Mouse (Mus musculus): ENCODE results near the gene Ctnna3. TPM values are rescaled to one million over a fixed set of nuclear protein-coding genes. Genes with fewer than 3 reads are reported as not detected.

Ctnna3 gene
- polyA plus RNA-seq, 1 experiment from 2014 or later = 0.55 TPM

DNA sequence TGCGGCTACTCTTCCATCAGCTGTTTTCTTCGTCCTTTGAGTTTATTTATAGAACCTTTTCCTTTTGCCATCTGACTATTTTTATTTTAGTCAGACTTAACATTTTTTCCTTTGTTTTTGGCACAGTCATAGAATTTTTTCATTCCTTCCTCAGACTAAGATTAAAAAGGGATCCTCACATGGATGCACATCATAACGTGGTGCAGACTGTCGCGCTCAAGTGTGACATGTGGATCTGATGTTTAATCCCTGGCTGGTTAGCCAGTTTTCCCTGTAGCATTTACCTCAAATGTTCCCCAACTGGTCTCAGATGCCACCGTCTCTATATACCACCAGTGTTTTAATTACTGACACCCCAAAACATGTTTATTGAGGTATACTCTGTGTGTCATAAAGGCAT, 246.4 kb downstream of the Ctnna3 start:
- Histone ChIP-seq H3K4me2 (replicated peaks; ENCODE audit: low read depth, low read length) (no peak overlapping the region), H3K9ac (ENCODE audit: low read depth, low read length) (no peak overlapping the region), H3K4me3 (ENCODE audit: low read length) (no peak overlapping the region), H3K27me3 (ENCODE audit: control insufficient read depth, insufficient read depth, low read length) (no peaks in the 10 kb centered on the region), H3K9me3 (ENCODE audit: control insufficient read depth, low read length) (no peaks in the 10 kb centered on the region), H3K36me3 (ENCODE audit: control insufficient read depth, insufficient read depth, low read length) (no peaks in the 10 kb centered on the region), H3K4me1 (ENCODE audit: control insufficient read depth, insufficient read depth, low read length) (no peaks in the 10 kb centered on the region), H3K27ac (ENCODE audit: low read depth, low read length) (no peak overlapping the region)
- WGBS = 94% methylated on average over 6 of the region's 6 CpGs
- ATAC-seq (ENCODE audit: low FRiP score, low TSS enrichment) = no peak

DNA sequence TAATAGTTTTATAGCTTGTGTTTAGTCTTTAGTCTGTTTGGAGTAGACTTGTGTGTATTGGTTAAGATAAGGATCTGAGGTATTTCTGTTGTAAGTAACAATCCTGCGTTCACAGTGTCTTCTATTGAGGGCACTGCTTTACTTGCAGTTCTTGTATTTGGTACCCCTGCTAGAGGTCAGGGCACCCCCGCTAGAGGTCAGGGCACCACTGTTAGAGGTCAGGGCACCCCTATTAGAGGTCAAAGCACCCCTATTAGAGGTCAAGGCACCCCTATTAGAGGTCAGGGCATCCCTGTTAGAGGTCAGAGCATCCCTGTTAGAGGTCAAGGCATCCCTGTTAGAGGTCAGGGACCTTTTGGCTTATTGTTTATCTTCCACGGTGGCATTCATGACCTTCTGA, 259.3 kb downstream of the Ctnna3 start:
- Histone ChIP-seq H3K27me3 (ENCODE audit: control insufficient read depth, insufficient read depth, low read length) (no peaks in the 10 kb centered on the region), H3K36me3 (ENCODE audit: control insufficient read depth, insufficient read depth, low read length) (no peaks in the 10 kb centered on the region), H3K27ac (ENCODE audit: low read depth, low read length) (no peak overlapping the region), H3K4me2 (replicated peaks; ENCODE audit: low read depth, low read length) (no peak overlapping the region), H3K4me1 (ENCODE audit: control insufficient read depth, insufficient read depth, low read length) (no peaks in the 10 kb centered on the region), H3K9me3 (ENCODE audit: control insufficient read depth, low read length) (no peaks in the 10 kb centered on the region), H3K9ac (ENCODE audit: low read depth, low read length) (no peak overlapping the region), H3K4me3 (ENCODE audit: low read length) (no peak overlapping the region)
- 15% methylated on average over 3 of the region's 3 CpGs for WGBS
- no peak for ATAC-seq (ENCODE audit: low FRiP score, low TSS enrichment)

DNA sequence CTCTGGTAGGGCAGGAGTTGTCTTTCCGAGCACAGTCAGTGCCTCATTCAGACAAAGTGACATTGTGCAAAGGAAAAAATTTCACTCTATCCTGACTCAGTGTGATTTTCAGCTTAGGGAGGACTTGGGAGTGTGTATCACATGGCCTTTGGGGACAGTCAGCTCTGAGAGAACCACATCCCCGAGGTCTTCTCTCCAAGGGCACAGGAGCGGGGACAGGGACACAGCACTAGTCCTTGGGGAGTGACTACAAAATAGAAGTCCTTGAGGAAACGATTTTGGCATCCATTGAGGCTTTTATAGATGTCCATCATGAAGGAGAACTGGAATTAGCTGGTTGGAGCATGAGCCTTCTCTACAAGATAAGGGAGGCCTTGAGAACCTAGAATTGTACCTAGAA, 259.8 kb downstream of the Ctnna3 start:
- Histone ChIP-seq H3K9me3 (ENCODE audit: control insufficient read depth, low read length) (no peaks in the 10 kb centered on the region), H3K27ac (ENCODE audit: low read depth, low read length) (no peak overlapping the region), H3K4me1 (ENCODE audit: control insufficient read depth, insufficient read depth, low read length) (no peaks in the 10 kb centered on the region), H3K9ac (ENCODE audit: low read depth, low read length) (no peak overlapping the region), H3K27me3 (ENCODE audit: control insufficient read depth, insufficient read depth, low read length) (no peaks in the 10 kb centered on the region), H3K4me3 (ENCODE audit: low read length) (no peak overlapping the region), H3K36me3 (ENCODE audit: control insufficient read depth, insufficient read depth, low read length) (no peaks in the 10 kb centered on the region), H3K4me2 (replicated peaks; ENCODE audit: low read depth, low read length) (no peak overlapping the region)
- WGBS = 39% methylated on average over 4 of the region's 4 CpGs
- no peak for ATAC-seq (ENCODE audit: low FRiP score, low TSS enrichment)

DNA sequence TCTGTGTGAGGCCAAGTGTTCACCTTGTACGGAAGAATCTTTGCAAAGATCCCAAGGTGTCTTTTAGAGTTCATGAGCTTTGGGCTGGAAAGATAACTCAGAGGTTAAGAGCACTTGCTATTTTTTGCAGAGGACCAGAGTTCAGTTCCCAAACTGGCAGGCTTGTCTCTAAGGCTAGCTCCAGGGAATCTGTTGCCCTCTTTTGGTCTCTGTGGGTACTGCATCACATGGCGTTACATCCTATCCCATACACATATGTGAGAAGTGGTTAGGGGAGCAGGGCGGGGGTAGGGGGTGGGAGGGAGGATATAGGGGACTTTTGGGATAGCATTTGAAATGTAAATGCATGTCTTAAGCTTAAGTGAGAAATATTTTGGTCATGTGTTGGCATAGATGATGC, 262.1 kb downstream of the Ctnna3 start:
- 0 out of 2 replicates have a peak, but pooled peaks have one; percentile 60 for ATAC-seq (ENCODE audit: low FRiP score, low TSS enrichment)
- Histone ChIP-seq H3K4me2 (replicated peaks; ENCODE audit: low read depth, low read length) (no peak overlapping the region), H3K27me3 (ENCODE audit: control insufficient read depth, insufficient read depth, low read length) (no peaks in the 10 kb centered on the region)

DNA sequence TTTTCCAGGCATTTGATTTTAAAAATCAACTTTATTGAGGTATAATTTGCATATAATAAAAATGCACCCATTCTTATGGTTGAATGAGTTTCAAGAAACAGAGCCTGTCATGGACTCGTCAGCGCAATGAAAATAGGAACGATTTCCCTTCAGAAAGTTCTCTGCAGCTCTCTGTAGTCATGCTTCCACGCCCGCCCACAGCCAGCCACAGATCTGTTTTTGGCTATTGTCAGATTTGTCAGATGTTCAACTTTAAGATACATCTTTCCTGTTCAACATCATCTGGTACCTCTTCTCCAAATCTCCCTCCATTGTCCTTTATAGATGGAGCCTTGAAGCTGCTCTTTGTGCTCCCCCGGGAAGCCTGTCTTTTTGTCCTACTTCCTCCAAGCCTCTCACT, 280.3 kb downstream of the Ctnna3 start:
- Histone ChIP-seq H3K36me3 (ENCODE audit: control insufficient read depth, insufficient read depth, low read length) (no peaks in the 10 kb centered on the region), H3K9me3 (ENCODE audit: control insufficient read depth, low read length) (no peaks in the 10 kb centered on the region), H3K27me3 (ENCODE audit: control insufficient read depth, insufficient read depth, low read length) (no peaks in the 10 kb centered on the region), H3K4me2 (replicated peaks; ENCODE audit: low read depth, low read length) (no peak overlapping the region), H3K4me3 (ENCODE audit: low read length) (no peak overlapping the region), H3K27ac (ENCODE audit: low read depth, low read length) (no peak overlapping the region), H3K4me1 (ENCODE audit: control insufficient read depth, insufficient read depth, low read length) (no peaks in the 10 kb centered on the region), H3K9ac (ENCODE audit: low read depth, low read length) (no peak overlapping the region)
- no peak for ATAC-seq (ENCODE audit: low FRiP score, low TSS enrichment)
- 91% methylated on average over 6 of the region's 6 CpGs for WGBS

More for the DNA sequence above, 262.1 kb downstream of the Ctnna3 start:
- Histone ChIP-seq H3K4me1 (ENCODE audit: control insufficient read depth, insufficient read depth, low read length) (no peaks in the 10 kb centered on the region), H3K9ac (ENCODE audit: low read depth, low read length) (no peak overlapping the region), H3K36me3 (ENCODE audit: control insufficient read depth, insufficient read depth, low read length) (no peaks in the 10 kb centered on the region), H3K27ac (ENCODE audit: low read depth, low read length) (no peak overlapping the region), H3K4me3 (ENCODE audit: low read length) (no peak overlapping the region), H3K9me3 (ENCODE audit: control insufficient read depth, low read length) (no peaks in the 10 kb centered on the region)
- WGBS = 53% methylated on average over 3 of the region's 3 CpGs

DNA sequence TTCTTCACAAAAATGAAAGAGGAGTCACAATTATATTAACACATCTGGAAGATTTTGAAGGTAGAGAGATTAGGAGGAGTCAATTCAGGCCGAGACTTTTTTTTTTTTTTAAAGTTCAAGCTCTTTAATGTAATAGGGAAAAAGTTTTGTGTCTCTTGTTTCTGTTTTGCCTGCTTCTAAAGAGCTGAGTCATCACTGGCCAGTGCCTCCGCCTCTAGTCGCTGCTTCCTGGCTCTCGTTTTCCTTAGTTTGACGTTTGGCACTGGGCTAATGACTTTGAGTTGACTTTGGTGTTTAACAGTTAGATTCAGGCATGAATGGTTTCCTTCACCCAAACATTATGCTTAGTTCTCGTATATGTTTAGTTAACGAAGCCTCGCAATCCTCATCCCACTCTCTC, 282.6 kb downstream of the Ctnna3 start:
- WGBS = 38% methylated on average over 8 of the region's 8 CpGs
- H3K9ac ChIP-seq (ENCODE audit: low read depth, low read length) = no peak overlapping the region

DNA sequence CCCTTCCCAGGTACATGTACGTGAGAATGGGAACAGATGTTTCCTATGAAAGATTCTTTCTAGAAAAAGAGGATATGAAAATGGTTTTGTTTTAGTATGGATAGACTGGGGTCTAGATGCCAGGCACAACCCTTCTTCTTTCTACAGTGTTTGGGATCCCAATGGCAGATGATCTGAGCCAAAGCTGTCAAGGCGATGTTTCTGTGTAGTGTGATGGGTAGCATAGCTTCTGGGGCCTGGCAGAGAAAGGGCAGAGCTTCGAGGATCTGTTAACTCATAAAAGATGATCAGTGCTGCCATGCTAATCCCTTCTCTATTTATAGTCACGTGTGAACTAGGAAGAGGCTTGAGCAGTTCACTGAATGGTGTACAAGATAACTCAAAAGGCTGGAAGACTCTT, 284.3 kb downstream of the Ctnna3 start:
- Histone ChIP-seq H3K36me3 (ENCODE audit: control insufficient read depth, insufficient read depth, low read length) (no peaks in the 10 kb centered on the region), H3K9me3 (ENCODE audit: control insufficient read depth, low read length) (no peaks in the 10 kb centered on the region), H3K27me3 (ENCODE audit: control insufficient read depth, insufficient read depth, low read length) (no peaks in the 10 kb centered on the region), H3K4me2 (replicated peaks; ENCODE audit: low read depth, low read length) (no peak overlapping the region), H3K27ac (ENCODE audit: low read depth, low read length) (no peak overlapping the region), H3K4me1 (ENCODE audit: control insufficient read depth, insufficient read depth, low read length) (no peaks in the 10 kb centered on the region), H3K4me3 (ENCODE audit: low read length) (no peak overlapping the region), H3K9ac (ENCODE audit: low read depth, low read length) (no peak overlapping the region)
- WGBS = 70% methylated on average over 4 of the region's 4 CpGs
- no peak for ATAC-seq (ENCODE audit: low FRiP score, low TSS enrichment)

More for the DNA sequence above, 282.6 kb downstream of the Ctnna3 start:
- no peaks in the 10 kb centered on the region for H3K27me3 ChIP-seq (ENCODE audit: control insufficient read depth, insufficient read depth, low read length)
- ATAC-seq (ENCODE audit: low FRiP score, low TSS enrichment) = no peak
- no peaks in the 10 kb centered on the region for H3K9me3 ChIP-seq (ENCODE audit: control insufficient read depth, low read length)
- H3K27ac ChIP-seq (ENCODE audit: low read depth, low read length) = no peak overlapping the region
- H3K4me2 ChIP-seq (replicated peaks; ENCODE audit: low read depth, low read length) = no peak overlapping the region
- H3K36me3 ChIP-seq (ENCODE audit: control insufficient read depth, insufficient read depth, low read length) = no peaks in the 10 kb centered on the region
- no peaks in the 10 kb centered on the region for H3K4me1 ChIP-seq (ENCODE audit: control insufficient read depth, insufficient read depth, low read length)
- H3K4me3 ChIP-seq (ENCODE audit: low read length) = no peak overlapping the region

DNA sequence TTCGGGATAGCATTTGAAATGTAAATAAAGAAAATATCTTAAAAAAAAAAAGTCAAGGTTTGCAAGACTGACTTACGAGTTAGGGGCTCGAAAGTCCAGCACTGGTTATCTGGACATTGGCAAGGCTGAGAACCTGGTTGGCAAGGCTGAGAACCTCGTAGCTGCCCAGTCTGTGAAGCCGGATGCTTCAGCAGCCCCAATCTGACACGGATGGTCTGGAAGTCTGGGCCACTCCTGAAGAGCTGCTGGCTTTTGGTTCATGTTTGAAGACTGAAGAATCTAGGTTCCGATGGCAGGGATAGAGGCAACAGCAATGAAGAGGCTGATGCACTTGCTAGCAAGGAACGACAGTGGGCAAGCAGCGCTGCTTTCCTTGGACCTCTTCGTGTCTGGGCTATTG, 339.0 kb downstream of the Ctnna3 start:
- H3K4me1 ChIP-seq (ENCODE audit: control insufficient read depth, insufficient read depth, low read length) = no peaks in the 10 kb centered on the region
- no peak for ATAC-seq (ENCODE audit: low FRiP score, low TSS enrichment)
- H3K4me3 ChIP-seq (ENCODE audit: low read length) = no peak overlapping the region
- no peaks in the 10 kb centered on the region for H3K27me3 ChIP-seq (ENCODE audit: control insufficient read depth, insufficient read depth, low read length)
- no peak overlapping the region for H3K9ac ChIP-seq (ENCODE audit: low read depth, low read length)
- 94% methylated on average over 10 of the region's 10 CpGs for WGBS
- H3K36me3 ChIP-seq (ENCODE audit: control insufficient read depth, insufficient read depth, low read length) = no peaks in the 10 kb centered on the region
- H3K9me3 ChIP-seq (ENCODE audit: control insufficient read depth, low read length) = no peaks in the 10 kb centered on the region
- no peak overlapping the region for H3K4me2 ChIP-seq (replicated peaks; ENCODE audit: low read depth, low read length)
- no peak overlapping the region for H3K27ac ChIP-seq (ENCODE audit: low read depth, low read length)

DNA sequence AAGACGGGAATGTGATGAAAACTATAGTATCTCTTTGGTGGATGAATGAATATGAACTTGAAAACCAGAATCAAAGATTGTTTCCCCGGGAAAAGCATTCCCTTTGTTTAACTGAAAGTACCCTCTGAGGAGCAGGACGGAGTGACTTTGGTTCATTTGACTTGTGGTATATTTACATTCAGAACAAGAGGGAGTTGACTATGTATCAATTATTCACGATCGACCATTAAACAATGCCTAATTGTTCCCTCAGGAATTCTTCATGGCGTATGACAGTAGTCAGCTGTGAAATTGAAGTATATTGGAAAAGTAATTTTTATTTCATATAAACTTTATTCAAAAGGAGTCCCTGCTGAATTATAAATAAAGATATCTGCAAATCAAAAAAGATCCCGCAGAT, 341.8 kb downstream of the Ctnna3 start:
- Histone ChIP-seq H3K9ac (ENCODE audit: low read depth, low read length) (no peak overlapping the region), H3K9me3 (ENCODE audit: control insufficient read depth, low read length) (no peaks in the 10 kb centered on the region), H3K27me3 (ENCODE audit: control insufficient read depth, insufficient read depth, low read length) (no peaks in the 10 kb centered on the region), H3K4me2 (replicated peaks; ENCODE audit: low read depth, low read length) (no peak overlapping the region), H3K4me3 (ENCODE audit: low read length) (no peak overlapping the region), H3K36me3 (ENCODE audit: control insufficient read depth, insufficient read depth, low read length) (no peaks in the 10 kb centered on the region), H3K4me1 (ENCODE audit: control insufficient read depth, insufficient read depth, low read length) (no peaks in the 10 kb centered on the region), H3K27ac (ENCODE audit: low read depth, low read length) (no peak overlapping the region)
- no peak for ATAC-seq (ENCODE audit: low FRiP score, low TSS enrichment)
- WGBS = 80% methylated on average over 7 of the region's 7 CpGs

DNA sequence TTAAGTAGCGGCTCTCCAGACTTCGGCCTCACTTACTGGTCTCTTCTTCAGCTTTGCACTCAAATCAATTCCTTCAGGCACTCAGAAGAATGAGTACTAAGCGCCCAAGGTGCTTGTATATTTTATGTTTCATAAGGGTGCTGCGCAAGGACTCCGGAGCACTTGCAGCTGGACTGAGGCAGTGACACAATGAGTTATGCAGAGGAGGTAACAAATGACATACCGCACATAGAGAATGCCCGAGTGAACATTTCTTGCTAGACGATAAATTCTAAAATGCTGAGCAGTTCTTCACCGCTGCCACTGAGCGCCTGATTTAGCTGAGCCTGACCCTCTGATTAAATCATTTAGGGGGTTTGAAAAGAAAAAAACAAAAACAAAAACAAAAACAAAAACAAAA, 342.2 kb downstream of the Ctnna3 start:
- Histone ChIP-seq H3K4me1 (ENCODE audit: control insufficient read depth, insufficient read depth, low read length) (no peaks in the 10 kb centered on the region), H3K9ac (ENCODE audit: low read depth, low read length) (no peak overlapping the region), H3K4me2 (replicated peaks; ENCODE audit: low read depth, low read length) (no peak overlapping the region), H3K4me3 (ENCODE audit: low read length) (no peak overlapping the region), H3K9me3 (ENCODE audit: control insufficient read depth, low read length) (no peaks in the 10 kb centered on the region), H3K36me3 (ENCODE audit: control insufficient read depth, insufficient read depth, low read length) (no peaks in the 10 kb centered on the region), H3K27ac (ENCODE audit: low read depth, low read length) (no peak overlapping the region), H3K27me3 (ENCODE audit: control insufficient read depth, insufficient read depth, low read length) (no peaks in the 10 kb centered on the region)
- WGBS = 71% methylated on average over 10 of the region's 10 CpGs
- ATAC-seq (ENCODE audit: low FRiP score, low TSS enrichment) = no peak
